Mouse (Mus musculus) heart, embryonic 10.5 days (tissue): ENCODE data around the gene 4632433K11Rik. TPM values are rescaled to one million over a fixed set of nuclear protein-coding genes. Genes with fewer than 3 reads are reported as not detected.
"Not testable (repeated sequence)": the region's sequence is repeated elsewhere in the genome, so short reads cannot be mapped to it uniquely, and the experiment has no call there.

Source experiments
- DNase-seq: peaks from one replicate; pipeline ENCODE4 v3.0.0-alpha.2; 2017; ENCODE audit warnings: low spot score
- H3K27ac ChIP-seq: fragments of 300-500 bp; sonication (generic); 2 replicates; pipeline ENCODE4 v1.5.1; 2016; ENCODE audit warnings: mild to moderate bottlenecking
- H3K27me3 ChIP-seq: fragments of 300-500 bp; sonication (generic); 2 replicates; pipeline ENCODE4 v1.6.1; 2016; ENCODE audit warnings: mild to moderate bottlenecking; ENCODE audit not compliant: poor library complexity, insufficient read depth, severe bottlenecking
- H3K36me3 ChIP-seq: fragments of 300-500 bp; sonication (generic); 2 replicates; pipeline ENCODE4 v1.6.1; 2016; ENCODE audit warnings: mild to moderate bottlenecking, moderate library complexity
- H3K4me1 ChIP-seq: fragments of 300-500 bp; sonication (generic); 2 replicates; pipeline ENCODE4 v1.6.1; 2016; ENCODE audit warnings: mild to moderate bottlenecking
- H3K4me3 ChIP-seq: fragments of 300-500 bp; sonication (generic); 2 replicates; pipeline ENCODE4 v1.5.1; 2016; ENCODE audit warnings: mild to moderate bottlenecking, moderate library complexity
- H3K9me3 ChIP-seq: fragments of 300-500 bp; sonication (generic); 2 replicates; pipeline ENCODE4 v1.6.1; 2016; ENCODE audit warnings: mild to moderate bottlenecking, moderate library complexity
- WGBS: fragments of 180-500 bp; shearing (Covaris S2); methylation state at CpG from one replicate; pipeline ENCODE4 v1.1.7; 2016; 5-methylcytosine and 5-hydroxymethylcytosine counted together
- polyA plus RNA-seq: library from polyadenylated mRNA; unstranded; fragments of >200 nt; fragmentation: Nextera tagmentation; extraction: Ambion mirVana; gene quantifications from 2 replicates; pipeline ENCODE4 v1.2.1, GENCODE M21; 2016

Gene 4632433K11Rik
- polyA plus RNA-seq, 1 experiment from 2014 or later = not detected

DNA sequence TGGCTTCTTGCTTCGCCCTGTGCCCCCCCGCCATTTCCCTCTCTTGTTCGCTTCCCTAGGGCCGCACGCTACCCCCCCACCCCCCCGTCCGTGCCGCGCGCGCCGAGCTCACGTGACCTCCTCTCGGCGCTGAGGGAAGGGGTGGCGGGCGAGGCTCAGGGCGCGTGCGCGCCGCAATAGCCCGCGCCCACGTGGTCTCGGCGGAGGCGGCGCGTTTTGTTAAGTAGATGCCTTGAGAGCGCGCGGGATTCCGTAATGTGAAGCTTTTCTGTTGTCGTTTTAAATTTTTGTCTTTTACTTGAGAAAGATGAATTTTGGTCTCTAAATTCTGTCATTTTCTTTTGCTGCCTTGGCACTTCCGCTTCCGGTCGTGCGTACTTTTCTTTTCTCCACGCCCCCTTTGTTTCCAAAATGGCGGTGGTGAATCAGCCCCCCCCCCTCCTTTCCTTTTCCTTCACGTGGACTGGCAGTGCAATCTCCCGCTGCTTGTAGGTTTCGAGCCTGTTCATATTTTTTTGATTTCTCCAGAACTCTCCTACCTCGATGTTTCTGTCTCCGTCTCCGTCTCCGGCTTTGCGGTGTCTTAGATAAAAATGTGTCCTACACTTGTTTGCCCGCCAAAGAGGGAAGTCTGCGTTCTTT lies 28.6 kb downstream of the 4632433K11Rik start:
- Histone ChIP-seq H3K27ac (peak overlapping the region; percentile 97), H3K4me3 (peak overlapping the region; percentile 77), H3K4me1 (peaks cover 29% of the 10 kb centered on the region), H3K27me3 (peaks cover 20% of the 10 kb centered on the region), H3K36me3 (peaks cover 19% of the 10 kb centered on the region), H3K9me3 (no peaks in the 10 kb centered on the region; the same call in 1 of the 2 replicates)
- WGBS = under 1% methylated on average over 51 of the region's 51 CpGs
- peak; percentile 90 for DNase-seq

- Histone ChIP-seq H3K9me3 (no peaks in the 10 kb centered on the region; the same call in 1 of the 2 replicates), H3K4me1 (peaks cover 27% of the 10 kb centered on the region), H3K27ac (no peak overlapping the region), H3K36me3 (peaks cover 43% of the 10 kb centered on the region), H3K27me3 (no peaks in the 10 kb centered on the region), H3K4me3 (no peak overlapping the region)
- DNase-seq = no peak
- 89% methylated on average over 6 of the region's 6 CpGs for WGBS
Measured at GRCm38 (mm10) chr7:5064886-5065285, 31.0 kb downstream of the 4632433K11Rik start.

DNA sequence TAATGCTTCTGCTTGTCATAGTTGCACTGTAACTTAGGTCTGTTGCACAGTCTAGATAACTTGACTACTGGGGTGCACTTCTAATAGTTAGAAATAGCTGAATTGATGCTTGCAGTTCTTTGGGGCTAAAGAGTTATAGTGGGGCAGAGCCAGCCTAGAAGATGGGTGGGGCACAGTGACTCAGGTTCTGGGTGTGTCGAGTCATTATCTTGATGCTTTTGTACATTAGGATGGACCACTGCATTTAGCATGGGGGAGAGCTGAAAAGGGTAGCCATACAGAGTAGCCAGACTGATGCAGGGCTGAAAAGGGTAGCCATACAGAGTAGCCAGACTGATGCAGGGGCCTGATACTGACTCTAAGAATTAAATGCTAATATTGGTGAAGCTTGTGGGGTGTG lies 39.7 kb downstream of the 4632433K11Rik start:
- Histone ChIP-seq H3K27ac (no peak overlapping the region), H3K4me1 (no peaks in the 10 kb centered on the region), H3K4me3 (no peak overlapping the region), H3K36me3 (peaks cover 98% of the 10 kb centered on the region), H3K27me3 (no peaks in the 10 kb centered on the region), H3K9me3 (no peaks in the 10 kb centered on the region)
- WGBS = 75% methylated on average over 1 of the region's 1 CpGs
- no peak for DNase-seq

- 97% methylated on average over 5 of the region's 5 CpGs for WGBS
- DNase-seq = no peak
- H3K27me3 ChIP-seq = no peaks in the 10 kb centered on the region
- peaks cover 91% of the 10 kb centered on the region for H3K36me3 ChIP-seq
- no peak overlapping the region for H3K4me3 ChIP-seq
- H3K9me3 ChIP-seq = no peaks in the 10 kb centered on the region
- no peaks in the 10 kb centered on the region for H3K4me1 ChIP-seq
- H3K27ac ChIP-seq = no peak overlapping the region
Measured at GRCm38 (mm10) chr7:5074984-5075383, 41.1 kb downstream of the 4632433K11Rik start.

DNA sequence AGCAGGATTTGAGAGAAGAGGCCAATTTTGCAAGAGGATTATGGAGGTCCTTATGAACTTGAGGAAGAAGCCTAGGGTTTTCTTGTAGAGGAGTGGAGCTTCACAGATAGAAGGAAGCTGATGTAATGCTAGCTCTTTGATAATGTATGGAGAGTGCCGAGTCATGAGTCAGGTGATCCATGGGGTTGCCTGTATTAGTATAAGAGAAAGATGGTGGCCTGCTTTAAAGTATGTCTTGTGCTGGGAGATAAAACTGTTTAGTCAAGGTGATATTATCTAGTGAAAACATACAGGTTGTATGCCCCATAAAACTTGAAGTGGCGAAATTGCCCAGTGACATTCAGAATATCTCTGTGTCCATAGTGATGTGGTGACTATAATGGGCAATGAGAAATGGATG lies 43.0 kb downstream of the 4632433K11Rik start:
- Histone ChIP-seq H3K4me1 (peaks cover 12% of the 10 kb centered on the region), H3K4me3 (no peak overlapping the region), H3K27ac (no peak overlapping the region), H3K27me3 (no peaks in the 10 kb centered on the region), H3K36me3 (peaks cover 73% of the 10 kb centered on the region), H3K9me3 (no peaks in the 10 kb centered on the region)
- DNase-seq = no peak
- WGBS = 79% methylated on average over 2 of the region's 2 CpGs

- H3K4me3 ChIP-seq = peak overlapping the region; percentile 98
- H3K27me3 ChIP-seq, DNase-seq, H3K9me3 ChIP-seq: not testable (repeated sequence)
- peaks cover 66% of the 10 kb centered on the region for H3K36me3 ChIP-seq
- peaks cover 17% of the 10 kb centered on the region for H3K4me1 ChIP-seq
- H3K27ac ChIP-seq = peak overlapping the region; percentile 98
- WGBS = 58% methylated on average over 10 of the region's 13 CpGs
Measured at GRCm38 (mm10) chr7:5079365-5080009, 45.6 kb downstream of the 4632433K11Rik start.

DNA sequence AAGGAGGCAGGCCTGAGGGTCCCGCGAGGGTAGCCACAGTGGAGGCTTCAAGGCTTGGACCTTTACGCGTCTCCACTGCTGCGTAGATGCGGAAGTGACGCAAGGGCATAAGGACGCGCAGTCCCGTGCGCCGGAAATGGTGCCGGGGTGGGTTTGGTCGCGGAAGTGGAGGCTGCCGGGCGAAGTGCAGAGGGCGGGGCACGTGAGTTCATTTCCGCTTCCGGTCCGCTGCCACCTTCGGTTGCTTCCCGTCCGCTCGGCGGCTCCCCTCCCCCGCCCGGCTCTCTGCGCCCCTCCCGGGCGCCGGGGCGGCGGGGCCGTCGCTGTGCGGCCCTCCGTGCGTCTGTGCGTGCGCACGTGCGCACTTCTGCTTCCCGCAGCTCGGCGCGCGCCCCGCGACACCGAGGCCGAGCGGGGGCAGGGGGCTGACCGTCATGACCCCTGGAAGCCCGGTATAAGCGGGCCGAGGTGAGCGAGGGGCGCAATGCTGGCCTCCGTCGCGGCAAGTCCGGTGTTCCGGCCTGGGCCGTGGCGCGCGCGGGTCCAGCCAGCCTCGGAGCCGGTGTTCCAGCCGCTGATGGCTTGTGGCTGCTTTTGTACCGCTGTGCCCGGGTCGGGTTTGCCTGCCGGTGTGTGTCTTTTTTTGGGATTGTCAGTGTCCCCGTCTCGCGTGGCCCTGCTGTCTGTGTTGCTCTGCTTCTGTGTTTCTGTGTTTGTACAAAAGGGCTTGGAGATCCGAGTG lies 46.3 kb downstream of the 4632433K11Rik start, which contains the start of gene Epn1:
Gene Epn1 (plus strand): TSS at position 226 of the 742 bp plus-strand sequence.
- H3K27me3 ChIP-seq = no peaks in the 10 kb centered on the region
- peak within 1 kb of the TSS; percentile 98 for H3K4me3 ChIP-seq
- under 1% methylated on average over 81 of the region's 81 CpGs for WGBS
- peak within 1 kb of the TSS; percentile 98 for H3K27ac ChIP-seq
- H3K36me3 ChIP-seq = peaks cover 66% of the 10 kb centered on the region
- peaks cover 19% of the 10 kb centered on the region for H3K4me1 ChIP-seq
- no peaks in the 10 kb centered on the region for H3K9me3 ChIP-seq
- DNase-seq = peak; percentile 97

DNA sequence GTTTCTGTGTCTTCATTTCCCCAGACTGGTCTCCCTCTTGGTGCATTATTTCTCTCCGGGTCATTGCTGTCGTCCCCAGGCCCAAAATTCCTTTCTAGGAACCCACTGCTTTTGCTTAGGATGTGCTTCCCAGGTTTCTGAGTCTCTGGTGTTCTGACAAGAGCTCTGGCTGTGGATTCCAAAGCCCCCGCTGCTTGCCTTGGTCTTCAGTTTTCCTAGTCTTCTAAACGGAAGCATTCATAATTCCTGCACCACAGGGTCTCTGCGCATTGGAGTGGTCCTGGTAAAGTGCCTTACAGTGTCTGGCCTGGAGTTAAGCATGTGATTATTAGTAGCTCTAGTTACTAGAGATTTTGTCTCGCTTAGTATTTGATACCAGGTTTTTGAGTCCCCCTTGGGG lies 46.9 kb downstream of the 4632433K11Rik start:
- Histone ChIP-seq H3K27me3 (no peaks in the 10 kb centered on the region), H3K4me1 (peaks cover 22% of the 10 kb centered on the region), H3K4me3 (peak overlapping the region; percentile 98), H3K36me3 (peaks cover 66% of the 10 kb centered on the region), H3K9me3 (no peaks in the 10 kb centered on the region), H3K27ac (peak overlapping the region; percentile 98)
- DNase-seq = no peak
- 18% methylated on average over 6 of the region's 6 CpGs for WGBS

GRCm38 (mm10) chr7:5081241-5081640 lies 47.3 kb downstream of the 4632433K11Rik start:
- no peaks in the 10 kb centered on the region for H3K9me3 ChIP-seq
- peaks cover 67% of the 10 kb centered on the region for H3K36me3 ChIP-seq
- H3K27me3 ChIP-seq = no peaks in the 10 kb centered on the region
- peak overlapping the region; percentile 98 for H3K4me3 ChIP-seq
- peak overlapping the region; percentile 1; the same call in 1 of the 2 replicates for H3K27ac ChIP-seq
- H3K4me1 ChIP-seq = peaks cover 22% of the 10 kb centered on the region
- WGBS = 55% methylated on average over 6 of the region's 6 CpGs
- DNase-seq = no peak

- Histone ChIP-seq H3K27ac (no peak overlapping the region), H3K9me3 (no peaks in the 10 kb centered on the region), H3K4me1 (peaks cover 22% of the 10 kb centered on the region), H3K36me3 (peaks cover 64% of the 10 kb centered on the region), H3K4me3 (no peak overlapping the region; the same call in 1 of the 2 replicates), H3K27me3 (no peaks in the 10 kb centered on the region)
- WGBS = 95% methylated on average over 2 of the region's 2 CpGs
- no peak for DNase-seq
Measured at GRCm38 (mm10) chr7:5081939-5082338, 48.0 kb downstream of the 4632433K11Rik start.

GRCm38 (mm10) chr7:5083325-5084105 lies 49.6 kb downstream of the 4632433K11Rik start:
- H3K36me3 ChIP-seq = peaks cover 56% of the 10 kb centered on the region

More at GRCm38 (mm10) chr7:5083325-5084105, 49.6 kb downstream of the 4632433K11Rik start:
- DNase-seq = no peak
- H3K27me3 ChIP-seq = no peaks in the 10 kb centered on the region
- H3K9me3 ChIP-seq = no peaks in the 10 kb centered on the region
- H3K4me1 ChIP-seq = peaks cover 22% of the 10 kb centered on the region
- no peak overlapping the region for H3K4me3 ChIP-seq
- H3K27ac ChIP-seq = no peak overlapping the region
- whole genome bisulfite sequencing = 93% methylated on average over 18 of the region's 18 CpGs
